Mouse (Mus musculus) neutrophil, adult 83 days (primary cell): ENCODE measurements around the gene Hgf. TPM values are rescaled to one million over a fixed set of nuclear protein-coding genes. Genes with fewer than 3 reads are reported as not detected.

Experiments used
- total RNA-seq, 2 experiments: library from RNA; stranded (reverse); gene quantifications; one replicate each; pipeline ENCODE4 v1.2.4; 2023

Hgf gene
- 10 to 100 TPM; 16.1 to 17.7 TPM for total RNA-seq

DNA sequence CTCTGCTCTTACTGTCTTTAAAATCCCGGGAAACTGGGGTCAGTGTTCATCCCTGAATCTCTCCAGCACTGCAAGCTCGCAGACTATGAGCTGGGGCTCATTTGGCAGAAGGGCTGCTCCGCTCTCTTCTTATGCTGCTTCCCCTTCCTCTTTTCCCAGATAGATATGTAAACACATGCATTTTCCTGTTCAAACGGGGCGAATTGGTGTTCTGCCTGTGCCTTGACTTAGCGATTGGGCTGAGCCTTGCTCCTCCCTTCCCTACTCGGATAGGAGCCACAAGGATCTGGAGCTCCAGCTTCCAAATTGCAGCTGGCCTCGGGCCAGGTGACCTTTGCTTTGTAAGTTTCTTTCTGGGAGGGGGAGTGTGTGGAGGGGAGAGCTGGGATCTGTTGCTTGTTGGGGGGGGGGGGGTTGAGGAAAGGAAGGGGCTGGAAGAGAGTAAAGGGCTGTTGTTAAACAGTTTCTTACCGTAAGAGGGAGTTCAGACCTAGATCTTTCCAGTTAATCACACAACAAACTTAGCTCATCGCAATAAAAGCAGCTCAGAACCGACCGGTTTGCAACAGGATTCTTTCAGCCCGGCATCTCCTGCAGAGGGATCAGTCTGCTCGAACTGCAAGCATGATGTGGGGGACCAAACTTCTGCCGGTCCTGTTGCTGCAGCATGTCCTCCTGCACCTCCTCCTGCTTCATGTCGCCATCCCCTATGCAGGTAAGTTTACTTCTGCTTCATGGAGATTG, at the start of gene Hgf:
Gene Hgf, plus strand, starts transcription at position 192 of the 744 bp plus-strand sequence.

Other genes with a start within 250 kb of the Hgf start
- gene Gm28710, start 238.3 kb downstream of the Hgf start, total RNA-seq, result not detected